Mouse (Mus musculus) heart, postnatal 14 days (tissue): ENCODE results near the gene Krt80. TPM values are rescaled to one million over a fixed set of nuclear protein-coding genes. Genes with fewer than 3 reads are reported as not detected.

Experiments used
- DNase-seq, 2 experiments: peaks; one replicate each; pipeline ENCODE4 v3.0.0; 2021 to 2022
- intact Hi-C: fragments of 180-260 bp; cut with DNase I; formaldehyde crosslinking; loops from one replicate; pipeline ENCODE4 v1.15.1; 2025
- microRNA-seq, 2 experiments: library from miRNA; unstranded; fragments of <30 nt; microRNA quantifications; one replicate each; pipeline ENCODE4 v1.2.0; 2021 to 2022
- total RNA-seq, 2 experiments: library from RNA; stranded (reverse); gene quantifications; 2 replicates each; pipeline ENCODE4 v1.2.3; 2021

Krt80 gene
- total RNA-seq, 2 experiments from 2014 or later: 1.1 to 1.6 TPM

DNA sequence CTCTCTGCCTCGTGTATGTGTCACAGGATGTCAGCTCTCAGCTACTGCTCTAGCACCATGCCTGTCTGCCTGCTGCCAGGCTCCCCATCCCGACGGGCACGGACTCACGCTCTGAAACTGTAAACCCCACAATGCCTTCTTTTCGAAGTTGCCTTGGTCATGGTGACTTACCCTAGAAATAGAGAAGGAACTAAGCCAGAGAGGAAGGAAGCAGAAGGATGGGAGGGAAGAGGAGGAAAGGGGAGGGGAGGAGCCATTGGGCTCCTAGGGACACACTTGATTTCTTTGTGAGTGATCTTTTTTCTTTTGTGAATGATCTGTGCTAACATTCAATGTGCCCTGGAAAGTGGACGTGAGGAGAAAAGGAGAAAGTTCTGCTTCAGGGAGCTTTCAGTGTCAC, 72.0 kb downstream of the Krt80 start:
- intact Hi-C loops: no loop called here

More for the DNA sequence above, 72.0 kb downstream of the Krt80 start:
- no peak for DNase-seq

Small RNAs within 50 kb of the gene (microRNA-seq; reads per million reads assigned to microRNA genes)
- gene Mir1941: 1.1 to 1.9 reads per million in 2 experiments

Other genes with a start within 250 kb of the Krt80 start
- gene Acvrl1, start 241.6 kb downstream of the Krt80 start, total RNA-seq: 10 to 100 TPM; 28.5 to 31.5 TPM
- gene Acvr1b, start 196.1 kb downstream of the Krt80 start, total RNA-seq: 10 to 100 TPM; 14.5 to 14.7 TPM
- gene Grasp, start 146.0 kb downstream of the Krt80 start, total RNA-seq: 10 to 100 TPM; 12.9 to 14.0 TPM
- 10 to 100 TPM; 14.0 to 63.1 TPM for gene Nr4a1, start 115.9 kb downstream of the Krt80 start, total RNA-seq
- 10 to 100 TPM; 24.7 to 25.5 TPM for gene Atg101, start 85.9 kb downstream of the Krt80 start, total RNA-seq
- gene 6030408B16Rik, start 77.0 kb downstream of the Krt80 start, total RNA-seq: 1 to 10 TPM; 1.7 to 1.8 TPM
- gene Krt7, start 40.9 kb upstream of the Krt80 start, total RNA-seq: 1 to 10 TPM; 3.2 to 3.4 TPM
- gene Krt87, start 68.6 kb upstream of the Krt80 start, total RNA-seq: not detected
- not detected for gene Krt88, start 77.6 kb upstream of the Krt80 start, total RNA-seq
- not detected for gene Krt81, start 93.6 kb upstream of the Krt80 start, total RNA-seq
- not detected for gene Krt86, start 103.3 kb upstream of the Krt80 start, total RNA-seq
- gene Krt83, start 121.3 kb upstream of the Krt80 start, total RNA-seq: not detected
- not detected for gene Gm49425, start 147.1 kb upstream of the Krt80 start, total RNA-seq
- under 1 TPM in 1 of 2 experiments, not detected in 1; 0.15 TPM for gene Krt84, start 162.7 kb upstream of the Krt80 start, total RNA-seq
- not detected for gene Krt82, start 180.5 kb upstream of the Krt80 start, total RNA-seq
- under 1 TPM in 1 of 2 experiments, not detected in 1; 0.14 TPM for gene Krt90, start 192.8 kb upstream of the Krt80 start, total RNA-seq
- gene Krt75, start 203.7 kb upstream of the Krt80 start, total RNA-seq: not detected